Mouse (Mus musculus): ENCODE measurements around the gene Farsa.
A peak's percentile ranks its signal among the peaks of the same experiment; 100 is the strongest.

Farsa gene

GRCm38 (mm10) chr8:84834866-84835855 is 21.6 kb upstream of the Farsa start:
- peak; percentile 72 for DNase-seq (ENCODE audit: low spot score)

GRCm38 (mm10) chr8:84837149-84837911 is 19.5 kb upstream of the Farsa start:
- DNase-seq (ENCODE audit: low spot score): no peak

GRCm38 (mm10) chr8:84837912-84838470 is 18.8 kb upstream of the Farsa start:
- DNase-seq (ENCODE audit: low spot score): no peak

- DNase-seq (ENCODE audit: low spot score): no peak
These were observed 18.3 kb upstream of the Farsa start for GRCm38 (mm10) chr8:84838513-84838912.

GRCm38 (mm10) chr8:84839411-84839810 is 17.4 kb upstream of the Farsa start:
- DNase-seq (ENCODE audit: low spot score): no peak

- DNase-seq (ENCODE audit: low spot score): no peak
These were observed 16.9 kb upstream of the Farsa start for GRCm38 (mm10) chr8:84839875-84840247.

GRCm38 (mm10) chr8:84840248-84840999 is 16.4 kb upstream of the Farsa start, which contains the start of gene Rad23a:
Gene Rad23a (minus strand): TSS chr8:84840665.
- peak; percentile 78 for DNase-seq (ENCODE audit: low spot score)

- DNase-seq (ENCODE audit: low spot score): no peak
These were observed 15.3 kb upstream of the Farsa start for GRCm38 (mm10) chr8:84841514-84841913.

GRCm38 (mm10) chr8:84844397-84845070 is 12.3 kb upstream of the Farsa start:
- DNase-seq (ENCODE audit: low spot score): no peak

GRCm38 (mm10) chr8:84845355-84846093 is 11.3 kb upstream of the Farsa start:
- DNase-seq (ENCODE audit: low spot score): no peak

- no peak for DNase-seq (ENCODE audit: low spot score)
These were observed 10.6 kb upstream of the Farsa start for GRCm38 (mm10) chr8:84846094-84846721.

- DNase-seq (ENCODE audit: low spot score): peak; percentile 99
These were observed 9.8 kb upstream of the Farsa start, which contains the start of gene Calr for GRCm38 (mm10) chr8:84846722-84847572. Gene Calr (minus strand): TSS chr8:84846934.

- DNase-seq (ENCODE audit: low spot score): no peak
These were observed 8.9 kb upstream of the Farsa start for GRCm38 (mm10) chr8:84847684-84848435.

GRCm38 (mm10) chr8:84856434-84856833 is 355 bp upstream of the Farsa start:
- DNase-seq (ENCODE audit: low spot score): no peak

GRCm38 (mm10) chr8:84871376-84872308 is 14.9 kb downstream of the Farsa start, which contains the start of gene Syce2:
Gene Syce2 (plus strand): TSS chr8:84872111.
- DNase-seq (ENCODE audit: low spot score): no peak

GRCm38 (mm10) chr8:84872309-84872965 is 15.6 kb downstream of the Farsa start:
- DNase-seq (ENCODE audit: low spot score): no peak
